Mouse (Mus musculus) bone marrow, adult 2 months (tissue): ENCODE data around the gene Mrps12.

Source experiments
- CTCF ChIP-seq: fragments of 200-500 bp; IDR thresholded peaks from 2 replicates; pipeline ENCODE4 v1.5.1; 2011; ENCODE audit warnings: low read length, control low read depth; ENCODE audit not compliant: control insufficient read depth, insufficient read depth
- POLR2A ChIP-seq: fragments of 200-500 bp; IDR thresholded peaks from 2 replicates; pipeline ENCODE4 v1.6.1; 2011; ENCODE audit warnings: low read depth, mild to moderate bottlenecking, control low read depth, low read length, borderline replicate concordance; ENCODE audit not compliant: control insufficient read depth

GRCm38 (mm10) chr7:28774164-28774563 lies 32.5 kb upstream of the Mrps12 start:
- TF ChIP-seq POLR2A (no peak), CTCF (no peak)
